Mouse (Mus musculus): Measurements from ENCODE around the gene Lingo1. TPM values are rescaled to one million over a fixed set of nuclear protein-coding genes. Genes with fewer than 3 reads are reported as not detected.

Gene Lingo1
- polyA plus RNA-seq, 1 experiment = 1.2 TPM

DNA sequence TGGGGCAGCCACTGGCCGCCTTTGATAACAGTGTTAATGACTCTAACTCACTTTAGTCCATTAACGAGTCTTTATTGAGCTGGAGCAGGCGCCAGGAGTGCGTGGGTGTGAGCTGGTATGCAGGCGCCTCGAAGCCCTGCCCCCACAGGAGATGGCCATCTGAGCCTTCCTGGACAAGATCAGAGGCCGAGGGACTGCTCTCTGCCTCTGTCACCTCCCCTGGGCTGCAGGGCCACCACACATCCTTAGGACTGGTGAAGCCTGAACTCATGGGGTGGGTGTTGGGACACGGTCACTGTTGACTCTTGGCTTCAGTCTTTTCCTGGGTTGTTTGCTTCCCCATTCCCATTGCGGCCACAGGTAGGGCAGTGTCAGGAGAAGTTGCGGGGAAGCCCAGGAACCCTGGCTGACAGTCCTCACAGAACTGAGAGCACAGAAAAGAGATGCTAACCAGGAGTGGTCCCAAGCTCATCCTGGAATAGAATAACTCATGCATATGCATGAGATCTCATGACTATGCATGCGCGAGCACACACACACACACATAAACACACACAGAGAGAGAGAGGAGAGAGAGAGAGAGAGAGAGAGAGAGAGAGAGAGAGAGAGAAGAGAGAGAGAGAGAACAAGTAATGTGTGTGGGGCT is 191.3 kb downstream of the Lingo1 start:
- TF ChIP-seq TCF3 (IDR thresholded peaks at IDR 0.05; ENCODE audit: insufficient read length, low read depth) = no peak
- TF ChIP-seq USF1 (IDR thresholded peaks at IDR 0.05; ENCODE audit: low read depth) = no peak
- no peak for TF ChIP-seq TCF12 (IDR thresholded peaks at IDR 0.05; ENCODE audit: insufficient read depth, poor library complexity, severe bottlenecking)
- TF ChIP-seq MYOG (IDR thresholded peaks at IDR 0.05; ENCODE audit: control insufficient read depth in 1 of 3, insufficient read depth in 1 of 3, insufficient read length in 2 of 3, low read depth in 2 of 3) = no peak
- no peak for TF ChIP-seq MYOD1 (IDR thresholded peaks at IDR 0.05; ENCODE audit: control insufficient read depth in 1 of 3, insufficient read length in 2 of 3, low read depth in 2 of 3)
- no peak for TF ChIP-seq REST (IDR thresholded peaks at IDR 0.05; ENCODE audit: insufficient read depth, insufficient read length)
- TF ChIP-seq E2F4 (IDR thresholded peaks at IDR 0.05; ENCODE audit: insufficient read depth) = no peak
- Histone ChIP-seq H3K4me2 (ENCODE audit: low read depth) (no peak overlapping the region), H3K27me3 (ENCODE audit: control insufficient read depth, insufficient read depth, insufficient read length) (peaks cover 21% of the 10 kb centered on the region)

DNA sequence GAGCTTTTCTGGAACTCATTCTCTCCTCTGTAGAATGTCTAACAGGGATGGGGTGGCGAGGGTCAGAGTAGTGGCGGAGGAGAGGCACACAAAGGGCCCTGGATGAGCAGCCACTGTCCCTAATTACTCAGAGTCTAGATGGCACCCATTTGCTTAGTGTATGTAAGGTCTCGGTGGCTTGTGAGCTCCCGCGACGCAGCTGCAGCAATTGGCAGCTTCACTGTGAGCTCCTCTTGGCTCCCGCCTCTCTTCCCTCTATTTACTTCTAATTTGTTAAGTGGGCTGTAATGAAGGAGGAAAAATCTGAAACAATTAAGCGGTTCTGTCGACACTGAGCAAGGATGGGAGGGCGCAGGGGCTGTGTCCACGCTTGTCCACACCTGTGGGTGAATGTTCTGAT is 195.6 kb downstream of the Lingo1 start:
- H3ac ChIP-seq (ENCODE audit: control insufficient read depth, insufficient read length) = no peak overlapping the region
- TF ChIP-seq POLR2AphosphoS2 (IDR thresholded peaks at IDR 0.05; ENCODE audit: insufficient read length, low read depth) (no peak), E2F4 (IDR thresholded peaks at IDR 0.05; ENCODE audit: insufficient read depth) (no peak), CEBPB (IDR thresholded peaks at IDR 0.05; ENCODE audit: insufficient read depth, poor library complexity, severe bottlenecking) (no peak), POLR2A (IDR thresholded peaks at IDR 0.05; ENCODE audit: insufficient read length, low read depth) (no peak), MAX (IDR thresholded peaks at IDR 0.05; ENCODE audit: low read depth) (no peak), REST (IDR thresholded peaks at IDR 0.05; ENCODE audit: insufficient read depth, insufficient read length) (no peak), TCF3 (IDR thresholded peaks at IDR 0.05; ENCODE audit: insufficient read length, low read depth) (no peak), MYOD1 (IDR thresholded peaks at IDR 0.05; ENCODE audit: control insufficient read depth in 1 of 3, insufficient read length in 2 of 3, low read depth in 2 of 3) (no peak), TCF12 (IDR thresholded peaks at IDR 0.05; ENCODE audit: insufficient read depth, poor library complexity, severe bottlenecking) (no peak), MYOG (IDR thresholded peaks at IDR 0.05; ENCODE audit: control insufficient read depth in 1 of 3, insufficient read depth in 1 of 3, insufficient read length in 2 of 3, low read depth in 2 of 3) (no peak), USF1 (IDR thresholded peaks at IDR 0.05; ENCODE audit: low read depth) (no peak), SRF (IDR thresholded peaks at IDR 0.05; ENCODE audit: control insufficient read depth, insufficient read length, low read depth) (no peak)
- H3K36me3 ChIP-seq (ENCODE audit: control insufficient read depth, insufficient read depth) = no peaks in the 10 kb centered on the region
- H3K4me3 ChIP-seq = no peak overlapping the region
- no peak overlapping the region for H3K4me2 ChIP-seq (ENCODE audit: low read depth)
- H3K79me2 ChIP-seq (ENCODE audit: control insufficient read depth, insufficient read depth) = no peaks in the 10 kb centered on the region
- peaks cover 28% of the 10 kb centered on the region for H3K27me3 ChIP-seq (ENCODE audit: control insufficient read depth, insufficient read depth, insufficient read length)

More for the DNA sequence above, 191.3 kb downstream of the Lingo1 start:
- H3K36me3 ChIP-seq (ENCODE audit: control insufficient read depth, insufficient read depth) = no peaks in the 10 kb centered on the region
- H3K4me3 ChIP-seq = no peak overlapping the region
- no peaks in the 10 kb centered on the region for H3K79me2 ChIP-seq (ENCODE audit: control insufficient read depth, insufficient read depth)
- H3ac ChIP-seq (ENCODE audit: control insufficient read depth, insufficient read length) = no peak overlapping the region

DNA sequence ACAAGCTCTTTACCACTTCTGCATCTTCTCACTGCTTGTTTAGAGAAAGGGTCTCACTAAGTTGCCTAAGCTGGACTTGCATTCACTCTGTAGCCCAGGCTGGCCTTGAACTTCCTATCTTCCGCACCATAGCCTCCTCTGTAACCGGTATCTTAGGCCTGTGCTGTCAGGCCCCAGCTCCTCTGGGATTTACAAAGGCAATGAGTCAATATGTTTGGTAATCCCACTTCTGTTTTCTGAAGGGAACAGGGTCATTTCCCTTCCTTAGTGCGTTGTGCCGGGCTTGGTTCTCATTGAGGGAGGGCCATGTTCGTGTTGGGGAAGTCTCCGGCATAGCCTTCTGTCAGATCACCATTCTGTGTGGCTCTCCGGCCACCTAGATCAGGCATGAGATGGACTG is 203.6 kb downstream of the Lingo1 start:
- Histone ChIP-seq H3K4me3 (no peak overlapping the region), H3K36me3 (ENCODE audit: control insufficient read depth, insufficient read depth) (no peaks in the 10 kb centered on the region), H3ac (ENCODE audit: control insufficient read depth, insufficient read length) (no peak overlapping the region), H3K27me3 (ENCODE audit: control insufficient read depth, insufficient read depth, insufficient read length) (peaks cover 75% of the 10 kb centered on the region), H3K79me2 (ENCODE audit: control insufficient read depth, insufficient read depth) (no peaks in the 10 kb centered on the region), H3K4me2 (ENCODE audit: low read depth) (no peak overlapping the region)
- TF ChIP-seq SRF (IDR thresholded peaks at IDR 0.05; ENCODE audit: control insufficient read depth, insufficient read length, low read depth) = no peak
- TF ChIP-seq E2F4 (IDR thresholded peaks at IDR 0.05; ENCODE audit: insufficient read depth) = no peak
- TF ChIP-seq POLR2AphosphoS2 (IDR thresholded peaks at IDR 0.05; ENCODE audit: insufficient read length, low read depth) = no peak
- TF ChIP-seq TCF12 (IDR thresholded peaks at IDR 0.05; ENCODE audit: insufficient read depth, poor library complexity, severe bottlenecking) = no peak
- TF ChIP-seq USF1 (IDR thresholded peaks at IDR 0.05; ENCODE audit: low read depth) = no peak
- TF ChIP-seq TCF3 (IDR thresholded peaks at IDR 0.05; ENCODE audit: insufficient read length, low read depth) = no peak
- TF ChIP-seq MAX (IDR thresholded peaks at IDR 0.05; ENCODE audit: low read depth) = no peak
- TF ChIP-seq REST (IDR thresholded peaks at IDR 0.05; ENCODE audit: insufficient read depth, insufficient read length) = no peak
- TF ChIP-seq POLR2A (IDR thresholded peaks at IDR 0.05; ENCODE audit: insufficient read length, low read depth) = no peak

DNA sequence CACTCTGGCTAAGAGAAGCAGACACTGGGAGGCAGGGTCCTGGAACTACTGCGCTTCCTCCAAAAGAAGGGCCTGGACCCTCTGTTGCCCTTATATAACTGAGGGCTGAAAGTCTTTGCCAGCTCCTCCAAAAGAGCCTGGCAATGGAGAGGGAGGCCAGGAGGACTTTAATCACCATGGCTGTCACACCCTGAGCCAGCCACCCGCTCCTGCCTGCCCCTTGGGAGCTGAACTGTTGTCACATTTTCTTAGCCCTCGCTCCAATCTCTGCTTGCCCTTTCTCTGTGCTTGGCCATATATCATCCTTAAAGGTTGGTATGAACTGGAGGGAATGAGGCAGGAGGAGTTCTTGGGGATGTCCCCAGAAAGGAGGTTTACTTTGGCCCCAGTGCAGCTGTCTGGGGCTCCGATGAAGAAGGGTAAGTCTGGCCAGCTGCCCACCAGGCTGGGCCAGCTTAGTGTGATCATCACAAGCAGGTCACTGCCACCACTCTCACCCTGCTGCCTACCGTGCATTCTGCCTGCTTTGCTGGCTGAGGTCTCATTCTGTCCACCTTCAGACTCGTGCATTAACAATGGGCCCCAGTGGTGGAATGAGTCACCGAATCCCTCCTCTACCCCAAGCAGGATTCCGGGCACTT is 204.9 kb downstream of the Lingo1 start:
- Histone ChIP-seq H3K4me2 (ENCODE audit: low read depth) (no peak overlapping the region), H3K4me3 (no peak overlapping the region), H3K36me3 (ENCODE audit: control insufficient read depth, insufficient read depth) (no peaks in the 10 kb centered on the region), H3ac (ENCODE audit: control insufficient read depth, insufficient read length) (no peak overlapping the region), H3K27me3 (ENCODE audit: control insufficient read depth, insufficient read depth, insufficient read length) (peaks cover 80% of the 10 kb centered on the region), H3K79me2 (ENCODE audit: control insufficient read depth, insufficient read depth) (no peaks in the 10 kb centered on the region)
- TF ChIP-seq TCF12 (IDR thresholded peaks at IDR 0.05; ENCODE audit: insufficient read depth, poor library complexity, severe bottlenecking) (no peak), MYOG (IDR thresholded peaks at IDR 0.05; ENCODE audit: control insufficient read depth in 1 of 3, insufficient read depth in 1 of 3, insufficient read length in 2 of 3, low read depth in 2 of 3) (no peak)

DNA sequence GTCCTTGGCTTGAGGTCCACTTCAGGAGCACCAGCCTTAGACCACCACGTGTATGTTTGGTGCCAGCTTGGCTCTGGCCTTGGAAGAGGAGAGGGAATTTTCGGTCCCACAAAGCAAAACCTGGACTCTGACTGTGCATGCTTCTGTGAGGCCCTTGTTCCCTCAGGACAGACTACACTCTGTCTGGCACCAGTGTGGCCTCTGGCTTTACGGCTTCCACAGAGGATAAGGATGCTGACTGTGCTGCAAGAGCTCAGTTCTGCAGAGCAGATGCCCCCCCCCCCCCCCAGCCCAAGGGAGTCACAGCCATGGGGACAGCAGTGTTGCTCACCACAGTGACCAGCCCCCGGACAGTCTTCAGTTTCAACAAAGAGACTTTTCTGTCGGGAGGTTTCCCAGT is 206.5 kb downstream of the Lingo1 start:
- no peak overlapping the region for H3ac ChIP-seq (ENCODE audit: control insufficient read depth, insufficient read length)
- TF ChIP-seq MYOD1 (IDR thresholded peaks at IDR 0.05; ENCODE audit: control insufficient read depth in 1 of 3, insufficient read length in 2 of 3, low read depth in 2 of 3) (no peak), E2F4 (IDR thresholded peaks at IDR 0.05; ENCODE audit: insufficient read depth) (no peak), REST (IDR thresholded peaks at IDR 0.05; ENCODE audit: insufficient read depth, insufficient read length) (no peak), TCF12 (IDR thresholded peaks at IDR 0.05; ENCODE audit: insufficient read depth, poor library complexity, severe bottlenecking) (no peak), TCF3 (IDR thresholded peaks at IDR 0.05; ENCODE audit: insufficient read length, low read depth) (no peak), USF1 (IDR thresholded peaks at IDR 0.05; ENCODE audit: low read depth) (no peak), SRF (IDR thresholded peaks at IDR 0.05; ENCODE audit: control insufficient read depth, insufficient read length, low read depth) (no peak), CEBPB (IDR thresholded peaks at IDR 0.05; ENCODE audit: insufficient read depth, poor library complexity, severe bottlenecking) (no peak), POLR2A (IDR thresholded peaks at IDR 0.05; ENCODE audit: insufficient read length, low read depth) (no peak), POLR2AphosphoS2 (IDR thresholded peaks at IDR 0.05; ENCODE audit: insufficient read length, low read depth) (no peak), MAX (IDR thresholded peaks at IDR 0.05; ENCODE audit: low read depth) (no peak)
- peaks cover 85% of the 10 kb centered on the region for H3K27me3 ChIP-seq (ENCODE audit: control insufficient read depth, insufficient read depth, insufficient read length)
- no peak overlapping the region for H3K4me2 ChIP-seq (ENCODE audit: low read depth)
- H3K4me3 ChIP-seq = no peak overlapping the region
- no peaks in the 10 kb centered on the region for H3K36me3 ChIP-seq (ENCODE audit: control insufficient read depth, insufficient read depth)
- no peaks in the 10 kb centered on the region for H3K79me2 ChIP-seq (ENCODE audit: control insufficient read depth, insufficient read depth)

Measured in myocyte (in vitro differentiated cells).